Mouse (Mus musculus): Measurements from ENCODE around the gene Erlec1. TPM values are rescaled to one million over a fixed set of nuclear protein-coding genes. Genes with fewer than 3 reads are reported as not detected.

The Erlec1 gene
- polyA plus RNA-seq (2012; rRNA removed), result 32.4 and 34.9 TPM in 2 replicates

GRCm38 (mm10) chr11:30954279-30954725, at the start of gene Erlec1:
Gene Erlec1, minus strand, starts transcription at chr11:30954335.
- peak; percentile 74 for DNase-seq (ENCODE audit: low spot score)

- no peak for DNase-seq (ENCODE audit: low spot score)
These were observed 47.2 kb upstream of the Erlec1 start for GRCm38 (mm10) chr11:31001169-31001908.

GRCm38 (mm10) chr11:31000028-31000427, 45.9 kb upstream of the Erlec1 start:
- DNase-seq (ENCODE audit: low spot score), result no peak

GRCm38 (mm10) chr11:30998704-30999103, 44.6 kb upstream of the Erlec1 start:
- DNase-seq (ENCODE audit: low spot score), result no peak

- no peak for DNase-seq (ENCODE audit: low spot score)
These were observed 44.1 kb upstream of the Erlec1 start for GRCm38 (mm10) chr11:30998199-30998598.

- DNase-seq (ENCODE audit: low spot score), result no peak
These were observed 42.5 kb upstream of the Erlec1 start for GRCm38 (mm10) chr11:30996670-30997069.

GRCm38 (mm10) chr11:30986625-30987017, 32.5 kb upstream of the Erlec1 start:
- no peak for DNase-seq (ENCODE audit: low spot score)

GRCm38 (mm10) chr11:30985877-30986624, 31.9 kb upstream of the Erlec1 start, which contains the start of gene Chac2:
Gene Chac2, minus strand, starts transcription at chr11:30986350.
- DNase-seq (ENCODE audit: low spot score), result peak; percentile 67

- DNase-seq (ENCODE audit: low spot score), result no peak
These were observed 31.1 kb upstream of the Erlec1 start for GRCm38 (mm10) chr11:30985237-30985636.

GRCm38 (mm10) chr11:30953469-30954154, 523 bp downstream of the Erlec1 start:
- DNase-seq (ENCODE audit: low spot score), result peak; percentile 46

- DNase-seq (ENCODE audit: low spot score), result no peak
These were observed 1.3 kb downstream of the Erlec1 start for GRCm38 (mm10) chr11:30952829-30953228.

GRCm38 (mm10) chr11:30943522-30943921, 10.6 kb downstream of the Erlec1 start:
- DNase-seq (ENCODE audit: low spot score), result no peak

GRCm38 (mm10) chr11:30928498-30928897, 25.6 kb downstream of the Erlec1 start:
- no peak for DNase-seq (ENCODE audit: low spot score)

- DNase-seq (ENCODE audit: low spot score), result no peak
These were observed 26.1 kb downstream of the Erlec1 start for GRCm38 (mm10) chr11:30928079-30928478.

- DNase-seq (ENCODE audit: low spot score), result no peak
These were observed 30.9 kb downstream of the Erlec1 start for GRCm38 (mm10) chr11:30923283-30923682.

- no peak for DNase-seq (ENCODE audit: low spot score)
These were observed 33.5 kb downstream of the Erlec1 start for GRCm38 (mm10) chr11:30920641-30921040.

GRCm38 (mm10) chr11:30912311-30912710, 41.8 kb downstream of the Erlec1 start:
- no peak for DNase-seq (ENCODE audit: low spot score)

GRCm38 (mm10) chr11:30899312-30899711, 54.8 kb downstream of the Erlec1 start:
- no peak for DNase-seq (ENCODE audit: low spot score)

- DNase-seq (ENCODE audit: low spot score), result no peak
These were observed 57.9 kb downstream of the Erlec1 start for GRCm38 (mm10) chr11:30896201-30896600.

GRCm38 (mm10) chr11:30888153-30888552, 66.0 kb downstream of the Erlec1 start:
- no peak for DNase-seq (ENCODE audit: low spot score)

- DNase-seq (ENCODE audit: low spot score), result peak; percentile 47
These were observed 68.8 kb downstream of the Erlec1 start, which contains the start of the genes Gpr75 and Asb3 for GRCm38 (mm10) chr11:30885171-30885871. Gene Gpr75, plus strand, starts transcription at chr11:30885358. Gene Asb3, plus strand, starts transcription at chr11:30885416.
